Mouse (Mus musculus): ENCODE data around the gene Fbn1.
A peak's percentile ranks its signal among the peaks of the same experiment; 100 is the strongest.

Fbn1 gene

DNA sequence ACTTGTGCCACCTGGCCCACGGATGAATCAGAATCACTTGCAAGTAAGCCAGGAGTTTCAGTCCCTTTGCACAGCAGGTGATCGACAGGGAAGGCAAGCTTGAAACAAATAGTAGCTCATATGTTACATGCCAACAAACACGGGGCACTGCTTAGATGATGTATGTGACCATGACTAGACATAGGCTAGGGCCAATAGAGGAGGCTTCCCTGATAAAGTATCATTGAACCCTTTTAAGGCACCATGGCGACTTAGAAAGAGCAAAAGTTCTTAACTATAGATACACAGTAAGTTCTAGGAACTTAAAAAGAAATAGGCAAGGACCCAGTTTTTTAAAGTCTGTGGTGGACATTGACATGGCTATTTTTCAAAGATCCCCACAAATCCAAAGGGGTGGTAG lies at the start of gene Fbn1:
Gene Fbn1 (minus strand): TSS at position 101 of the 400 bp plus-strand sequence.
- no peak for DNase-seq

DNA sequence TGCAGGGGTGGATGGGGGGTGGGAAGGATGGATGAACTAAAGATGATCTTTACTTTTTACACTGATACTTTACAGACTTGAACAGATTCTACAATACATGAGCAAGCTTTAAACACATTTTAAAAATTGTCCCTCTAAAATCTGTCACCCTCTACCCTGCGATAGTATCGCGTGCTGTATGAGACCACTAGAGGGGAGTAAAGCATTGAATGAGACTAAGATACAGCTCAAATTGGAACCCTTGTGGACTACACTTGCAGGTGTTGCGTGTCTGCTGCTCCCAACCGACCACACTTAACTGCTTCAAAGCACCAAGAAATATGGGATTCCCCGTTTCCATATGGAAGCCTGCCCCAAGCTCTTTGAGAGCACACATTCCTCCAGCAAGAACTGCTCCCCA lies 48.0 kb upstream of the Fbn1 start:
- DNase-seq, result no peak

DNA sequence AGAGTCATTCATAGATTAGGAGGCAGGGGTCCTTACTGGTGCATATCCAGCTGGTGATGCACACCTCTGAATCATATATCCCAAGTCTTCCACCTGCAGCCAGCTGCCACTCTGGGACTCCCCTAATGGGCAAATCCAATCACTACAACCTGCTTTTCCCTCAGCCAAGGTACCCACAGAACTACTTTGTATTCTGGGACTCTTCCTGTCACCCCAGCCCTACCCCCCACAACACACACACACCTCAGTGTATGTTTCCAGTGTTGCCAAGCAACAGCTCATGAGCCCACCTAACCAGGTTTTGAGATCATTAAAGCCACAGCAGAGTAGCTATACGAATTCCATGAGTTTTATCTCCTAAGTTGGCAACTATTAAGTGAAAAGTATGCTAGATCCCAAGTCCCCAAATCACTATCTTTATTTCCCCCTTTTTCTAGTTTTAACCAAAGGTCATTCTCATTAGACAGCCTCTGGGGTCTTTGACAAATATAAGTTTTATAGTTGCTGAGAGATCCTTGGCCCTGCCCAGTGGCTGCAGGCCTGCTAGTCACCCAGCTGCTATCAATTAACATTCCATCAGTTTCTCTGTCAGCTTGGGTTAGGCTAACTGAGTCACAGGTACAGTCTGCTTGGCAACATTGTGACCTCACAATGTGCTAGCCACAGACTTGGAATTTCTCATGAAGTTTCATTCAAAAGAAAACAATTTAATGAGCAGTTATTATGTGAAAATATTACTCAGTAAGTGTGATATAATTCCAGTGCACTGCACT lies 41.2 kb upstream of the Fbn1 start:
- no peak for DNase-seq

DNA sequence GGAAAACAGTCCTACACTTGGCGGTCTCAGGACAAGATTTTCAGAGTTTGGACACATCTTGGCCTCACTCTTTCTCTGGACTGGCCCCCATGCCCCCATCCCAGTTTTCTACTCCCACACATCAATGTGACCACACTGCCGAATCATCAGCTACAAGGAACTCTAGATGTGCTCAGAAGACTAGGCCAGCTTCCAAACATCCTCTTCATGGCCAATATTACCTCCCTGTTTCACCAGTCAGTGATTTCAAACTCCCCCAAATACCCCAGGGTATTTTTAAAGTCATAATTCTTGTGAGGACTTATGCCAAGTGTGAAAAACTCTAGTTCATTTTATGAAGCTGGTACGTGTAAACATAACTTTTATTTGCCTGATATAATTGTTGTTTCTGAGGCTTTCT lies 37.2 kb upstream of the Fbn1 start:
- no peak for DNase-seq

DNA sequence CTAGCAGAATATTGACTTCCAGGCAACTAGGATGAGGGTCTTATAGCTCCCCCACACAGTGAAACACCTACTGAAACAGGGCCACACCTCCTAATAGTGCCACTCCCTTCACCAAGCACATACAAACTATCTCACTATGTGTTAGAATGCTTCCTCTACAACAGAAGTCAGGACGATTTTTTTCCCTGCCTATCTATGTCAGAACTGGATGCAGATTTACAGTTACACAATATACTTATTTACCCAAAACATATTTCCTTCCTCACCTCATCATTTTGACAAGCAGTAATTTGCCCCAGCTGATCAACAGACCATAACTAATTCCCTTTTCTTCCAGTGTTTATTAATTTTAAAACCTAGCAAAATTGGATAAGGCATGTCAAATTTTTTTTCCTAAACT lies 35.9 kb upstream of the Fbn1 start:
- DNase-seq, result no peak

DNA sequence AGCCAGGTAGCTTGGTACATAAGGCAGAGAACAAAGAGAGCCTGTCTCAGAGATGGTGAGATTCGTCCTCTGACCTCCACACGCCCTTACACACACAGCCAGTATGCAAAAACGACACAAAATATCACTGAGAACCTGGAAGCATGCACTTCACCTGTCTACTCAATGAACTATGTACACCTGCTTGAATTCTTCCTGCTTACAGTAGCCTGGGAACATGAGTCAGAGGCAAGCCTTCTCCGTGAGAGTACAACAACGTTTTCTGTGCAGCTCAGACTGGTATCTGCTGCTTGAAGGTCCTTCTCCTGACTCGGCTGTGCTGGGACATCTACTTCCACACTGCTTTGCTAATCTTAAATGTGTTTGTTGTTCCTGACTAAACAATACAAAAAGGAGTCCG lies 33.7 kb upstream of the Fbn1 start:
- DNase-seq, result no peak

DNA sequence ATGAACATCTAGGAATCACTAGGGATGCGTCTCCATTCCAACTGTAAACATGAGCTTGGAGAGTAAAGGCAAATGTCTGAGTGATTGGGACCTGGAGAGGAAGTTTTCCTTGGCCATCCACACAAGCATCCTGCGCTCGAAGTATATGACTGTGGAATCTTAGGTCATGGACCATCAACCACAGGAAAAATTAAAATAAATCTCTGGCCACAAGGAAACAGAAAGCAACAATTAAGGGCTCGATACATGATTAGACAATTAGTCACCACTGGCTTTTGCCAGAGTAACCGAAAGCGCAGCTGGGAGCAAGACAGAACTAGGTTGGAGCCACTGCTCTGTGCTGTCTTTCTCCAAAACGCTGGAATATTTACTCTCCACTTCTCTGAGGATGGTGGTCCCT lies 32.8 kb upstream of the Fbn1 start:
- DNase-seq, result no peak

DNA sequence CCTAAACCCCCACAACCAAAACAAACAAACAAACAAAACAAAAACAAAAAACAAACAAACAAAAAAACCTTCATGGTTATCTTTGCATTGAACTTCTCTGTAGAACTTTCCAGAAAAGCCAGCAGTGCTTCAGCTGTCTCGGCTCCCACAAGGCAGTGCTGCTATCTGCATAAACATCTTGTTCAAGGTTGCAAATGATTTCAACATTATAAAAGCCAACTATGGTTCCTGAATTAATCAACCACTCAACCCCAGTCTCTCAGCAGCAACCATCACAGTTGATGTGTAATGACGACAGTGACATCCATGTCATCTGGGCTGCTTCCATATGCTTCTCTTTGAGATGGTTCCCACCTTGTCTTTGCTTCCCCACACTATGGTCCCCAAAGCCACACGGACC lies 31.8 kb upstream of the Fbn1 start:
- DNase-seq, result no peak

DNA sequence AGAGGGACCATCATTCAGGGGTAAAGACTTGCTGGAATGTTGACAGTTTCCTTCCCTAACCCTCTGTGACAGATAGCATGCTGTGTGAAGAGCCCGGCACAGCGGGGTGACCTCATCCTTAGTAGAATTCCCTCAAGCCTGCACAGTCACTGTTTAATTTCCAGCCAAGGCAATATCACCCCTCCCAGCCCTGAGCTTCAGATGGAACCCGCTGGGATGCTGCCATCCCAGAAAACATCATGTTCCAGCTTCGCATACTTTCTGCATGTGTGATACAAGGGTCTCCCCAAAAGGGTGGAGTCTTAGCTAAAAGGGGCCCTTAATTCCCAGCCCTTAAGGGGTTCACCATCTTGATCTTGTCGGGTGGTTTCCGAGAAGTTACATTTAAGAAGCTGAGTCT lies 22.9 kb upstream of the Fbn1 start:
- DNase-seq, result no peak

DNA sequence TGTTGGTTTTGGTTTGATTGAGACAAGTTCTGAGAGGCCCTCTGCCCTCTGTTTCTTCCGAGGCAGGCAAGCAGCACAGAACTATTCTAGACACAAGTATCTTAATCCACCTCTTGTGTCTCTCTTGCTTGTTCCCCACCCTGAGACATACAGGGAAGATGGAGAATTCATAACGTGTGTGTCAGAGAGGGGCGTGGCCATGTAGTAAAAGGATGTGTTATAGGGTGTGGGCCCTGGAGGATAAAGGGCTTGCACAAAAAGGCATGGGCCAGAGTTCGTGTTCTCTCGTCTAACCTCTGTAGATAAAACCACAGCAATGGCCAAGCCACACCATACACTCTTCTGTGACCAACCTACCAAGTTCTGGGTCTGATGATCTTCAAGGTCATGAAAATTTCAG lies 18.8 kb upstream of the Fbn1 start:
- no peak for DNase-seq

DNA sequence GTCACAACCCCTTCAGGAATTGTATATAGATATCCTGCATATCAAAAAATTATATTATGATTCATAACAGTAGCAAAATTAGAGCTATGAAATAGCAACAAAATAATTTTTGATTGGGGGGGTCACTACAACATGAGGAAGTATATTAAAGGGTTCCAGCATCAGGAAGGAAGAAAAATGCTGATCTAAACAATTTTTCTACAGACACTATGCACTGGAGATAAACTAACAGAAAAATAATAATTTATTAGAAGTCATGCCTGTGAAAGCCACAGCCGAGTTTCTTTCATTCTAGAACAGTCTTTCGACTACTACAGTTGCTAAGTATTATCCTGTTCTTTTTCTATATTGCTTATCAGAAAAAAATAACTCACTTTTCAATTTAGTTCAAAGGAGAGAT lies 17.7 kb upstream of the Fbn1 start:
- no peak for DNase-seq

DNA sequence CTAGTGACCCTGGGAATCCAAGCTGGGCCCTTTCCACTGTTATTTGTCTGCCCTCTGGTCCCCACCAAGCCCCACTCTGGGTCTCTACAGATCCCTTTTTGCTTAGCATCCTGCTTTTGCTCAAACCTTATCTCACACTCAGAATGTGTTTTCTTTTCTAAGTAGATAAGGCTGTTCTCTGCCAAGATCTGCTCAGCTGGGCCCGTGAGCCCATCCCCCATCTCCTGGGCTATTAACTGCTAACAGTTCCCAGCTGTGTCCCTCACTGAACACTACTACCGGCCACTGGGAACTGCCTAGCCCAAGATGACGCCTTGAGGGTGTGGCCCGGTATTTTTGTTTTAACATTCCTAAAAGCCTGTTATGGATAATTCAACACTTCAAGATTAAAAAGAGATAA lies 8.8 kb upstream of the Fbn1 start:
- no peak for DNase-seq

DNA sequence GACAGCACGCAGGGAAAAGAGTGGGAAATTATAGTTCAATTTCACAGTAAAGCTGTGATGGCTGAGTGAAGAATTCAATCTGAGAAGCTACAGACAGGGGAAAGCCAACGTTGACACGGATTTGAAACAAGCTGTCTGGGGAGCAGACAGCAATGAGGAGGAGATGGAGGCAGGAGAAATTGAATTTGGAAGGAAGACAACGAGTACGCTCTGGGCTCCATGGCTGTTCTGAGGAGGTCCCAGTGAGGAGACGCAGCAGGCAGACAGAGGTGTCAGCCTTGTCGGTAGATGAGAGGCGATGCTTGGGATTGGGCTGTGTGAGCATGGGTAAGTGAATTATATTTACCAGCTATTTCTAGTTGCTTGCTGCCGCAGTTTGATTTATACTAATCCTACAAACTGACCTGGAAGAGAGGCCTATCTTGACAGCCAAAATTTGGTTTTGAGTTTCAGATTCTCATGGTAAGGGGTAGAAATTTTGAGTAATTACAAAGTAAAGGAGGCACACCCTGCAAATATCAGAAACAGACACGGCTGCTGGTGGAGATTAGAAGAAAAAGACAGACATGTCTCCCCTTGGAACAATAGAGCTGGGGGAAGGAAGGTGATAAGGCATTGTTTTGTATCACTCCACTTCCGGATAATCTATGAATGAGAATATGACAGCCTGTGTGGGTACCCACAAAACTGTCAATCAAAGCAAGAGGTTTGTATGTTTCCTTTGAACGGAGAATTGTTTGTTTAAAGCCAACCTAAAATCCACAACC lies 7.7 kb upstream of the Fbn1 start:
- no peak for DNase-seq

DNA sequence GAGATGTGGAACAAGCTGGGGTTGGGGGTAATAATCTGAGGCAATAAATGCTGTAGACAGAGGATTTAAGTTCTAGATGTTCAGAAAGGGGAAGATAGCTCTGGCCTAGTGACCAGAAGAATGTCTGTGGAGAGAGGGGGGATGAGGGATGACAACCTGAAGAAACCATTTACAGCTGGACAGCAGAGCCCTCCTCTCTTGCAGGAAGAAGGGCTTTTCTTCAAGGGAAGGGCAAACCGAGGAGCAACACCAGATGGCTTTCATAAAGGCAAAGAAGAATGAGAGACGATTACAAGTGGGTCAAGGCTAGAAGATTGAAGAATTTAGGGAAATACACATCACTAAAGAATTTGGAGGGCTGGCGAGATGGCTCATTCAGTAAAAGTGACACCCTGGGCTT lies 6.6 kb upstream of the Fbn1 start:
- DNase-seq, result no peak

DNA sequence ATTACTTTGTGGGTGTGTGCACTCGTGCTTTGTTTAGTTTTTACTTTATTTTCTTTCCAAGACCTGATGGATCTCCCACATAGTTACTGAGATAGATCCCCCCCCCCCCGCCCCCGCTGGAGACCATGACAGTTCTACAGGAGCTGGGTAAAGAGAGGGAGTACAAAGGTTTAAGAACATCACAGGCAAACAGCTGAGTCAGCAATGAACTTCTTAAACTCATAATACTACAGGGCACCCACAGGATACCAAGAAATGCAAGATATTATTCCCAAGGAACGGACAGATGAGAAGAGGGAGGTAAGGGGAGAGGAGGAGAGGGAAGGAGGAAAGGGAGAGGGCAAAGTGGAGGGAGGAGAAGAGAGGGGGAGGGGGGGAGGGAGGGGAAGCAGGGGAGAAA lies 4.8 kb upstream of the Fbn1 start:
- DNase-seq, result no peak

DNA sequence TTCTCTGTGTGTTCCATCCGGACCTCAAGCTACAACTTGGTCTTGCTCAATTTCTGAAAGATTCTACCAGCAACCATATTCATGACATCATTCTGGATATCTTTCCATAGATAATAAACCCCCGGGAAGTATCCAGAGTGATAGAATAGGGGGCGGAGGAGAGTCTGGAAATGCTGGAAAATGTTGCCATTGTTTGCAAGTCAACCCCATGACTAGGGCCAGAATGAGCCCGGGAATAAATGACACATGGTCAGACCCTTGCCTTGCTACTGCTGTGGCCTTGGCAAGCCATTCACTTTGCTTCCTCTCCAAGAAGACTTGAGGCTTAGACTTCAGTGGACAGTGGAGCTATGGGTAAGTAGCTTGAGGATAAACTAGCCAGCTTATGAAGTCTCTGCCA lies 4.1 kb upstream of the Fbn1 start:
- no peak for DNase-seq

DNA sequence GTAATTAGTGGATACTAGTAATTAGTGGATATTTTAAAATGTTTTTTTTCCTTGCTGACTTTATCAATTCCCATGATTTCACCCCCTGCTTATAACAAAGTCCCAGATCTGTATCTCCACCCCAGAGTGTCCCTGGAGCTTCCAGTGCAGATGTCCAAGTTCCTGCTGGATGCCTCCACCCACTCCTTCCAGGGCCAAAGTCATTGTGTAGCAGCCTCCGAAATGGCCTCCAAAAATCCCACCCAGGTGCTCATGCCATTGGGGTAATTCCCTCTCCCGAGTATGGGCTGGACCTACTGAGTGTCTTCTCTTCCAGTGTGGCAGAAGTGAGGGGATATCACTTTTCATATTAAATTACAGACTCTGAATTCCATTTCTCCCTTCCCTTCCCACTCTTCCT lies 3.0 kb upstream of the Fbn1 start:
- DNase-seq, result no peak

DNA sequence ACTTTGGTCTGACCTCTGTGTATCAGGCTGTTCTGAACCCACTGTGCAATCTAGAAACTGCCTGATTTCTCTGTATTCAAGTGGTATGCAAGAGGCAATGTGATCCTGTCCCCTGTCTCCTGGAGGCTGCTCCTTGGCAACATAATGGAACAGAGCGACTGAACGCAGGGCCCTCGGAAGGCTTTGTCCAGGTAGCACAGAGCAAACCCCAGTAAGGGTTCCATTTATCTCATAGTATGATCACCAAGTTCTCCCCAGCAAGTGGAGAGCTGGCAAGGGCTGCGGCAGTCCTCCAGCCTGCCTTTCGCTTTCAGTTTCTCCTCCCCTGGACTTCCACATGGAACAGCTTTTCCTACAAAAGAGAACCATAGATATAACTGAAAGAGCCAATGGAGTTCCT lies 588 bp upstream of the Fbn1 start:
- no peak for DNase-seq

DNA sequence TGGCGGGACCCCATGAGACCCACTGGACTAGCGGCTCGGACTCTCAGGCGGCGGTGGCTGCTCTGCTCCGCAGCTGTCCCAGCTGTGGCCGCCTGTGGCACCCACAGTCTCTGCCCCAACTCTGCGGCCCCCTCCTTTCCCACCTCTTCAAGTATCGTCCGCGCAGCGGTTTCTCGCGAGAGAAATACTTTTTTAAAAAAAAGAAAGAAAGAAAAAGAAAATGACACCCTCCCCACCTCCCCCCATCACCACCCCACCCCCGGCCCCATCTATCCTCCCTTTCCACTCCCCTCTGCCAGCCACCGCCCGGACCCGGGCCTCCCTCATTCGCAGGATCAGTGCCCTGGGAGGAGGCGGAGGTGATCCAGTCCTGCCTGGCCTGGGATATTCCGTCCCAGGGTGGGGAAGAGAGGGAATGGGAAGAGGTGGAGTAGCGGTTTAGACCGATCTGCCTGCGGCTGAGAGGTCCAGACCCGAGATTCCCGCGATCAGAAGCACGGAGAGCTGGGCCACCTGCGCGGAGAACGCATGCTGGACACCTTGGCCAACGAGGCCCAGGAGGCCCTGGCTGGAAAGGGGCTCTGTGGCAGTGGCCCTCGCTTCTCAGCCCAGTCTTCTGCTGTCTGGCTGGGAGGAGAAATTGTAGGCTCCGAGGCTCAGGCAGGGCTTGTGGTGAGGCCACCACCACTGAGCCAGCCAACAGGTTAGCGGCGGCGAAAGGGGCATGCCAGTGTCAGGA lies 1.3 kb downstream of the Fbn1 start:
- DNase-seq, result no peak

DNA sequence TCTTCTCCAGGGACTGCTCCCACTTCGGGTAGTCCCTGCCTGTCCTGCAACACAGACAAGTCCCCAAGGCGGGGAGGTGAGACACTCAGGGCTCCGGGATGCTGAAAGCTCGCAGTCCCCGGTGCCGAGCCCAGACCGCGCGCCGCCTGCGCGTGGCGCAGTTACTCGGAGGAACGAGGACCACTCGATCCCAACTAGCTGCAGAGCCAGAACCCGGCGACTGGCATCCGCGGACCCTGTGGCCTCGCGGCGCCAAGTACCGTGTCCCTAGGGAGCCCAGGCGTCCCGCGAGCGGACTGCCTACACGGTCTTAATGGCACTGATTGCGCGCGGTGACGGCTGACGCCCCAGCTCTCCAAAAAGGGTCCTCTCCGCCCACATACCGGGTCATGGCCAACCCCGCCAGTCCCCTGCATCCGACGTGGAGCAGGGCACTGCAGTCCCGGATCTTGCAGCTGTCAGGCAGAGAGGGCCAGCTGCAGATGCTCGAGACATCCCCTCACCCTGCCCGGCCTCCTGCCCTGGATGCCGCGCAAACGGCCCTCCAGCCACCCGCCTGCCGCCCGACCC lies 2.0 kb downstream of the Fbn1 start:
- peak; percentile 4 for DNase-seq

DNA sequence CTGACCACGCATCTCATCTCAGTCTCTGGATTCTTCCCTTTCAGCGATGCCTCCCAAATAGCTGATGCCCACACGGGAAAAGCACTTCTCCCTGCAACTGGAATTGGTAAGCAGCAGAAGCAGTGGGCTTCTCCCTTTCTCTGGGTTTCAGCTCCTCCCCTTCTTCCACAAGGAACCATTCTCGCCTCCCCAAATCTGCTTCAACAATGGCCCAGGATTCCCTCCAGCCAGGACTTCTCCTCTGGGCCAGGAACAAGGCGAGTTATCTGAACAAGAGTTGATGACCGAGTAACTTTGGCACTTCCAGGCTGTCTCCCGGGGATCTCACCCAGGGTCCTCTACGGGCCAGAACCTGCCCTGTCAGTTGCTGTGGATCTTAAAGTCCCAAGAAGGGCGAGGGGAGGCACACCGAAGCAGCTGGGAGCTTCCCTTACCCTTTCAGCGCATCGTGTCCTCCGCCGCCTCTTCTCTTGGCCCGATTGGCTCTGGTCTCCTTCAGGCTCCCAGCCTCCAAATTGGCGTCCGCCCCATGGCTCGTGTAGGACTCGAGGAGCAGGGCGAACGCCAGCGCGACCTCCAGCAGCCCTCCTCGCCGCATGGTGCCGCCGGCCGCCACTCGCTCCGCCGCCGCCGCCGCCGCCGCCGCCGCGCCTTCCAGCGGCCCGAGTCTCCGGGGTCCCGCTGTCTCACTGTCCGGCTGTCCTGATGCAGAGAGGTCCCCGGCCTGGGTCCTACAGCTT lies 2.6 kb downstream of the Fbn1 start, which contains the start of gene Gm9913:
Gene Gm9913 (plus strand): TSS at position 84 of the 740 bp plus-strand sequence.
- DNase-seq, result no peak

DNA sequence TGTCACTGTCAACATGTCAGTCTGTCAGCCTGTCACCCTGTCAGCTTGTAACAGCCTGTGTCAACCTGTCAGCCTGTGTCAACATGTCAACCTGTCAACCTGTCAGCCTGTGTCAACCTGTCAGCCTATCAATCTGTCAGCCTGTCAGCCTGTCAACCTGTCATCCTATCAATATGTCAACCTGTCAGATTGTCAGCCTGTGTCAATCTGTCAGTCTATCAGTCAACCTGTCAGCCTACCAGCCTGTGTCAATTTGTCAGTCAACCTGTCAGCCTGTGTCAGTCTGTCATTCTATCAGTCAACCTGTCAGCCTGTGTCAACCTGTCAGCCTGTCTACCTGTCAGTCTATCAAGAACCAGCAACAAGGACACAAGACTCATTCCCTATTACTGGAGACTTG lies 6.3 kb downstream of the Fbn1 start:
- DNase-seq, result no peak

DNA sequence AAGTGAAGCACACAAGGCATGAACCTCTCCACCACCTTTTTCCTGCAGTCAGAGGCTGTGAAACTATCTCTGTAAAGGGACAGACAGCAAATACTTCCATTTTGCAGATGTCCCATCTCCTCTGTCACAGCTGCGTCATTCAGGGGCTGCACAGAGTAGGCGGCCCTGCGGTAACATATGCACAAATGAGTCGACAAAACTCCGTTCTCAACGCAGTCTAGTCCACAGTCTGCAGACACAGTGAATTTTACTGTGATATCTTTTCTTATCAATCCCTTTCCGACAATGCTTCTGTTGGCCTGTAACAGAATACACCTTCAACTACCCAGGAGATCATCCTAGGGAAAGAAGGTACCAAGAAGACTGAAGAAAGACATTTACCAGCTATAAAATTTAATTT lies 9.6 kb downstream of the Fbn1 start:
- no peak for DNase-seq

Data from thymus, postnatal 25 days (tissue).